Mouse (Mus musculus): ENCODE measurements around the gene Gstm1. TPM values are rescaled to one million over a fixed set of nuclear protein-coding genes. Genes with fewer than 3 reads are reported as not detected.
"Not testable (repeated sequence)": the region's sequence is repeated elsewhere in the genome, so short reads cannot be mapped to it uniquely, and the experiment has no call there.

Gstm1 gene
- total and polyA plus RNA-seq, 3 experiments, result 0.53 TPM; not detected in 2

DNA sequence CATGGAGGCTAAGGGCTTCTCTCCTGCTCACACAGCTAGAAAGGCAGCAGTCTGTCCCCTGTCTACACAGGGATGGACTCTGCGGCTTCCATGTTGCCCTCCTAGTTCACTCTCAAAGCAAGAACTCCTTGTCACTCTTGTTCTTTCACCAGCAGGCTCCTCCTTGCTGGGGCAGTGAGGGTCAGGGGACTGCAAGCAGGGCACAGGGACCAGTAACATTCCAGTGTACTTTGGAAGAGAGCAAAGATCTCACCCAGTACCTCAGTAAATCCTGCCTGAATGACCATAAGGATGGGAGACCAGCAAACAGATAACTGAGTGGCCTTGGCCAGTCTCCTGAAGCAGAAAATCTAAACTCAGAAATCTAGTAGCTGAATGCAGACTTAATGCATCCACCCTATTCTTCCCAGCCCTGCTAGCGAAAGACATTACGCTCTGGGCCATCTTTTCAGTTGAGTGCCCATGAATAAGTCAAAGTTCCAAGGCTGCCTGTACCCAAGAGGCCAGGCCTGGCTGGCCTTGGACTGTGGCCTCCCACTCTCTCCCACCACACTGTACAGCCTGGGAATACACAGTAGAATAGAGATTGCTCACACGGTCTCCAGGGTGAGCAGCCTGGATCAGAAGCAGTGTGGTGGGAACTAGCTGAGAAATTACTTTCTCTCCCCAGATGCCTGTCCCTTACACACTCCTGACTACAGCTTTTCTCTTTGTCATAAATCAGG, 11.0 kb upstream of the Gstm1 start:
- H3K4me3 ChIP-seq (ENCODE audit: low read depth, low read length), result no peak overlapping the region
- ATAC-seq (ENCODE audit: extremely low read depth, insufficient number of reproducible peaks, low FRiP score, poor library complexity, severe bottlenecking) (no peak), DNase-seq (ENCODE audit: low spot score) (no peak)
- H3K27me3 ChIP-seq (ENCODE audit: insufficient read depth, low read length), result peaks cover 37% of the 10 kb centered on the region
- no peaks in the 10 kb centered on the region for H3K4me1 ChIP-seq (ENCODE audit: insufficient read depth, low read depth, low read length)
- H3K36me3 ChIP-seq (replicated peaks), result no peaks in the 10 kb centered on the region
- no peaks in the 10 kb centered on the region for H3K9me3 ChIP-seq (replicated peaks)
- TF ChIP-seq TAL1 (conservative IDR thresholded peaks at IDR 0.05; ENCODE audit: low read depth, low read length) (no peak), GATA2 (IDR thresholded peaks at IDR 0.05; ENCODE audit: borderline replicate concordance, low read depth, low read length) (no peak), POLR2AphosphoS5 (IDR thresholded peaks at IDR 0.05; ENCODE audit: insufficient replicate concordance, low read depth, low read length) (no peak), GATA1 (IDR thresholded peaks at IDR 0.05; ENCODE audit: borderline replicate concordance, low read length) (no peak), CTCF (IDR thresholded peaks at IDR 0.05; ENCODE audit: low read depth, low read length) (no peak)

DNA sequence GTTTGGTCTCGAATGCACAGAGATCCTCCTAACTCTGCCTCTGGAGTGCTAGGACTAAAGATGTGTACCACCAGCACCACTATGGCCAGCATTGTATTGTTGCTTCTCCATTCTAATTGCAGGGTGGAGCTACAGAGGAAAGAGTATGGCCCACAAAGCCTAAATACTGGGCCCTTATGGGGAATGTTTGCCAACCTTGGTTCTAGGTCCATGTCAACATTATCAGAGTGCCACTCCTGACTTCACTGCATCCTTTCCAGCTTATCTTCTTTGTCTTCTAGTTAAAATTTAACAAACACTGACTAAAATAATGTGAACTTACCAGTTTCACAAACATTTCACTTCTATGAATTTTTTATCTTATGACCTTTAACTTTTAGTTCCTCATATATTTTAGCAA, 8.8 kb upstream of the Gstm1 start:
- DNase-seq (ENCODE audit: low spot score) (no peak), ATAC-seq (ENCODE audit: extremely low read depth, insufficient number of reproducible peaks, low FRiP score, poor library complexity, severe bottlenecking) (no peak)
- TF ChIP-seq CTCF (IDR thresholded peaks at IDR 0.05; ENCODE audit: low read depth, low read length), result no peak
- TF ChIP-seq TAL1 (conservative IDR thresholded peaks at IDR 0.05; ENCODE audit: low read depth, low read length), result no peak
- TF ChIP-seq GATA2 (IDR thresholded peaks at IDR 0.05; ENCODE audit: borderline replicate concordance, low read depth, low read length), result no peak
- TF ChIP-seq GATA1 (IDR thresholded peaks at IDR 0.05; ENCODE audit: borderline replicate concordance, low read length), result no peak
- TF ChIP-seq POLR2AphosphoS5 (IDR thresholded peaks at IDR 0.05; ENCODE audit: insufficient replicate concordance, low read depth, low read length), result no peak
- Histone ChIP-seq H3K4me1 (ENCODE audit: insufficient read depth, low read depth, low read length) (no peaks in the 10 kb centered on the region), H3K9me3 (replicated peaks) (no peaks in the 10 kb centered on the region), H3K4me3 (ENCODE audit: low read depth, low read length) (no peak overlapping the region), H3K27me3 (ENCODE audit: insufficient read depth, low read length) (peaks cover 45% of the 10 kb centered on the region), H3K36me3 (replicated peaks) (no peaks in the 10 kb centered on the region)

DNA sequence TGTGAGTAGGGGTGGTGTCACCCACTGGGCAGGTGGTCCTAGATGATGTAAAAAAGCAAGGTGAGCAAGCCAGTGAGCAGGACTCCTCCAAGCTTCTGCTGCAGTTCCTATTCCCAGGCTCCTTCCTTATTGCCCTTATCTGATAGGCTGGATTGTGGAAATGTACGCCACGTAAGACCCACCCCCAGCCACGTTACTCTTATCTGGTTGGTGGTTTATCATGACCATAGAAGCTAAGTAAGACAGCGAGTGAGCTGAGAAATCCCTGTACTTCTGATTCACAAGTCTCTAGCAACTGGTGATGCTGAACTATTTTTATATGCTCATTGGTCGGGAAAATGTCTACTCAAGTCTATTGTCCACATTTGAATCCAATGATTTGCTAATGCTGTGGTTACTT, 8.3 kb upstream of the Gstm1 start:
- H3K4me3 ChIP-seq (ENCODE audit: low read depth, low read length), result no peak overlapping the region
- DNase-seq (ENCODE audit: low spot score), result no peak
- H3K36me3 ChIP-seq (replicated peaks), result no peaks in the 10 kb centered on the region
- H3K4me1 ChIP-seq (ENCODE audit: insufficient read depth, low read depth, low read length), result no peaks in the 10 kb centered on the region
- peaks cover 45% of the 10 kb centered on the region for H3K27me3 ChIP-seq (ENCODE audit: insufficient read depth, low read length)
- H3K9me3 ChIP-seq (replicated peaks), result no peaks in the 10 kb centered on the region
- TF ChIP-seq GATA1 (IDR thresholded peaks at IDR 0.05; ENCODE audit: borderline replicate concordance, low read length) (no peak), POLR2AphosphoS5 (IDR thresholded peaks at IDR 0.05; ENCODE audit: insufficient replicate concordance, low read depth, low read length) (no peak), TAL1 (conservative IDR thresholded peaks at IDR 0.05; ENCODE audit: low read depth, low read length) (no peak), GATA2 (IDR thresholded peaks at IDR 0.05; ENCODE audit: borderline replicate concordance, low read depth, low read length) (no peak), CTCF (IDR thresholded peaks at IDR 0.05; ENCODE audit: low read depth, low read length) (no peak)
- no peak for ATAC-seq (ENCODE audit: extremely low read depth, insufficient number of reproducible peaks, low FRiP score, poor library complexity, severe bottlenecking)

DNA sequence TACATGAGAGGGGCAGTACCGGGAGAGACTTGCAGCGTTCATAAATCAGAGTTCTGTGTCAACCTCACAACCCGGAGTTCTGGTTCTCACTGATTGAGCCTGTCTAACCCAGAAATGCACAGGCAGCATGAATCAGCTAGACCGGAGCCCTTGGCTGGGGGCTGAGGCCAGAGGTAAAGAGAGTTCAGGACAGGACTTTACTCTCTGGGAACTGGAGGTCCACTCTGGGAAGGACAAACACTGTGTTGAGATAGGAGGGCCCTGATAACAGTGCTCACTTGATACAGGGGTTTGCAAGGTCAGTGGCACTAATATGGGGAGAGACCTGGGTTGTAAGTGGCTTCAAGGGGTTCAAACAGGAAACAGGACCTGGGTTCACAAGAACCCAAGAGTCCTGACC, 7.5 kb upstream of the Gstm1 start:
- peaks cover 52% of the 10 kb centered on the region for H3K27me3 ChIP-seq (ENCODE audit: insufficient read depth, low read length)
- no peak for TF ChIP-seq POLR2AphosphoS5 (IDR thresholded peaks at IDR 0.05; ENCODE audit: insufficient replicate concordance, low read depth, low read length)
- no peak for TF ChIP-seq GATA2 (IDR thresholded peaks at IDR 0.05; ENCODE audit: borderline replicate concordance, low read depth, low read length)
- TF ChIP-seq TAL1 (conservative IDR thresholded peaks at IDR 0.05; ENCODE audit: low read depth, low read length), result no peak
- no peak for TF ChIP-seq GATA1 (IDR thresholded peaks at IDR 0.05; ENCODE audit: borderline replicate concordance, low read length)
- TF ChIP-seq CTCF (IDR thresholded peaks at IDR 0.05; ENCODE audit: low read depth, low read length), result no peak
- no peak overlapping the region for H3K4me3 ChIP-seq (ENCODE audit: low read depth, low read length)
- DNase-seq (ENCODE audit: low spot score) (no peak), ATAC-seq (ENCODE audit: extremely low read depth, insufficient number of reproducible peaks, low FRiP score, poor library complexity, severe bottlenecking) (no peak)
- H3K4me1 ChIP-seq (ENCODE audit: insufficient read depth, low read depth, low read length), result no peaks in the 10 kb centered on the region
- H3K9me3 ChIP-seq (replicated peaks), result no peaks in the 10 kb centered on the region
- H3K36me3 ChIP-seq (replicated peaks), result no peaks in the 10 kb centered on the region

DNA sequence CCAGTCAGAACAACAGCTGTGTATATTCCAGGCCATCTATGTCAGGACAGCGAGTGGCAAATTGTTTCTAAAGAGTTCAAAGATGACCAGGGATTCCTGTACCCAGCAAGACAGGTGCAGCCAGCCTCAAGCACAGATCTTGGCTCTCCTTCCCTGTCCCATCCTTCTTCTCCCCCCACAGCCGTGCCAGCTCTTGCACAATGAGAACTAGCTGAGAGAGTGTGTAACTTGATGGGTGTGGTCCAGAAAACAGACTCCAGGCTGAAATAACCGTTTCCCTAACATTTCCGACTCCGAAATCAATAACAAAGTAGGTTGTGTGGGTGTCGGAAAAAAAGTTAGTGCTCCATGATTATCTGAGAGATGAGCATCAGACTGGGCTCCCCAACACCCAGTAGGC, 4.9 kb upstream of the Gstm1 start:
- DNase-seq (ENCODE audit: low spot score), result no peak
- peaks cover 3% of the 10 kb centered on the region; the same call in 1 of the 2 replicates for H3K4me1 ChIP-seq (ENCODE audit: insufficient read depth, low read depth, low read length)
- TF ChIP-seq GATA2 (IDR thresholded peaks at IDR 0.05; ENCODE audit: borderline replicate concordance, low read depth, low read length), result no peak
- TF ChIP-seq GATA1 (IDR thresholded peaks at IDR 0.05; ENCODE audit: borderline replicate concordance, low read length), result no peak
- TF ChIP-seq TAL1 (conservative IDR thresholded peaks at IDR 0.05; ENCODE audit: low read depth, low read length), result no peak
- TF ChIP-seq CTCF (IDR thresholded peaks at IDR 0.05; ENCODE audit: low read depth, low read length), result no peak
- no peak for TF ChIP-seq POLR2AphosphoS5 (IDR thresholded peaks at IDR 0.05; ENCODE audit: insufficient replicate concordance, low read depth, low read length)
- no peak for ATAC-seq (ENCODE audit: extremely low read depth, insufficient number of reproducible peaks, low FRiP score, poor library complexity, severe bottlenecking)
- H3K9me3 ChIP-seq (replicated peaks), result no peaks in the 10 kb centered on the region
- H3K4me3 ChIP-seq (ENCODE audit: low read depth, low read length), result no peak overlapping the region
- no peaks in the 10 kb centered on the region for H3K36me3 ChIP-seq (replicated peaks)
- peaks cover 51% of the 10 kb centered on the region for H3K27me3 ChIP-seq (ENCODE audit: insufficient read depth, low read length)

DNA sequence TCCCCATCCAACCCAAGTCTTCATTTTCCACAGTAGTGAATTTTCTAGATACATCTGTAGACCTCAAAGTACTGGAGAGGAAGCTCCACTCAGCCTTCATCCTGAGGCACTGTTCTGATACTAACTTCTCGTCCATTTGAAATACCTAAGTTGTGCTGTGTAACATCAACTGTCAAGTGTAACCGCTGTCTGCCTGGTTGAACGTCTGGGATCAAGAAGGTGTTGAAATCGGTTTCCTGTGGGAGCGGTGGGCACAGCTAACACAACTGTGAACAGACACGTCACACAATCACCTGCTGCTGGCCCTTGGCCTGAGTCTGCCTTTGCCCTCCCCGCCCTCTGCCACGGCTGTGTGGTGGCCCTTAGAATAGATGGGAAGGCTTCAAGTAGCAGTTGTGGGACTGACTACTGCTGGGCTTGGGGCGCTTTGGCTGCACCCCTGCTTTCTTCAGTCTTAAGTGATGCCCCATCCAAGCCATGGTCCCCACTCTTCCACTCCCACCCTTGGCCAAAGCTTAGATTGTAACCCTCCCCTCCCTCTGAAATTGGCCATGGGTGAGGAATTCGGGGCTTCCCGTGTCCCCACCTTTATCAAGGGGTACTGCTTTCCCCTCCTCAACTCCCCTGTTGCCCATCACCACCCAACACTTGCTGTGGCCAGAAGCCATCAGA, 2.7 kb upstream of the Gstm1 start:
- H3K36me3 ChIP-seq (replicated peaks); ATAC-seq (ENCODE audit: extremely low read depth, insufficient number of reproducible peaks, low FRiP score, poor library complexity, severe bottlenecking); H3K9me3 ChIP-seq (replicated peaks); H3K4me3 ChIP-seq (ENCODE audit: low read depth, low read length); DNase-seq (ENCODE audit: low spot score); H3K4me1 ChIP-seq (ENCODE audit: insufficient read depth, low read depth, low read length): not testable (repeated sequence)
- peaks cover 63% of the 10 kb centered on the region for H3K27me3 ChIP-seq (ENCODE audit: insufficient read depth, low read length)

DNA sequence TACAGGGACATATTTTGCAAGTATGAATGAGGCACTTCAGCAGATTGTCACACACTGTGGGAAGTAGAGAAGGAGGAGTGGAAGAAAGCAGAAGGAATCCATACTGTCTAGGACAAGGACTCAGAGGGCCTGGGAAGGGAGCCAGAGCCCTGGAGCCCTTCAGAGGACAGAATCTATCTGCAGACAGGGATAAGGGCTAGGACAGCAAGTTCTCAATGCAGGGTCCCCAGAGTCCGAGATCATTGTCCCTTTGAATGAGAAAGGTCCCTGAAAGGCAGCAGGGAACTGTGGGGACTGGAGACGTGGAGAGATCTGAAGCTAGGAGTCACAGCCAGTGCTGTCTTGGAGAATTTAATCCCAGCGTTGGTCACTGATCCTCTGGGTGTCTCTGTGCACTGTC, 1.5 kb upstream of the Gstm1 start:
- not testable (repeated sequence) for ATAC-seq (ENCODE audit: extremely low read depth, insufficient number of reproducible peaks, low FRiP score, poor library complexity, severe bottlenecking); DNase-seq (ENCODE audit: low spot score)
- peaks cover 53% of the 10 kb centered on the region for H3K27me3 ChIP-seq (ENCODE audit: insufficient read depth, low read length)

More for the DNA sequence above, 1.5 kb upstream of the Gstm1 start:
- H3K4me3 ChIP-seq (ENCODE audit: low read depth, low read length); H3K4me1 ChIP-seq (ENCODE audit: insufficient read depth, low read depth, low read length); H3K36me3 ChIP-seq (replicated peaks); H3K9me3 ChIP-seq (replicated peaks): not testable (repeated sequence)

All from G1E (cell line).